Mouse (Mus musculus): ENCODE results near the gene Mov10l1.

Mov10l1 gene

DNA sequence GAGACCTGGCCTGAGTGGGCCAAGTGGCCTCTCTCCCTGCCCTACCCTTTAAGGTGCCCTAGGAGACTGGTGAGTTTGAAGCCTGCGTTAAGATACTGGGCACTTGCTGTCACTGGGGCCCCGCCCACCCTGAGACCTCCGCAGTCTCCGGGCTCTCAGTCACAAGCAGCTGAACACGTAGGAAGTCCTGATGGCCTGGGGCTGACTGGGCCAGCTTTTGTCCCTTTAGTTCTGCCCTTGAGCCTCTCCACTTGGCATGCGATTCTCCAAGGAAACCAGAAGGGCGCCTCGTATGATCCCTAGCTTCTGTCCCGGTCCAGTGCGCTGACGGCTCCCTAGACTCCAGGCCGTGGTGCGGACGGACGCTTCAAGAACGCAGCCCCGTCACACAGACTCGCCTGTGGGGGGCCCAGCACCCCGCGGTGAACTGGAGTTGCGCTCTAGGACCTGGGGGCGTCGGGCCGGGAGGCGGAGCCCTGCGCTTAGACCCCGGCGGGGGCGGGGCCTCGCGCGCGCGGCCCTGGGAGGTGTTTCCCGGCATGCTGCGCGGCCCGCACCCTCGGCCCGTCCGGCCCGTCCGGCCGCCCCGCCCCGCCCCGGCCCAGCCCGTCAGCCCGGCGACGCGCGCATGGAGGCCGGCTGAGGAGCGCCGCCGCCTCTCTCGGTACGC lies 92.9 kb downstream of the Mov10l1 start:
- DNase-seq, result peak; percentile 90

GRCm38 (mm10) chr15:89076156-89076731 lies 93.5 kb downstream of the Mov10l1 start:
- DNase-seq, result peak; percentile 36

GRCm38 (mm10) chr15:89078208-89078836 lies 95.6 kb downstream of the Mov10l1 start:
- peak; percentile 83 for DNase-seq

DNA sequence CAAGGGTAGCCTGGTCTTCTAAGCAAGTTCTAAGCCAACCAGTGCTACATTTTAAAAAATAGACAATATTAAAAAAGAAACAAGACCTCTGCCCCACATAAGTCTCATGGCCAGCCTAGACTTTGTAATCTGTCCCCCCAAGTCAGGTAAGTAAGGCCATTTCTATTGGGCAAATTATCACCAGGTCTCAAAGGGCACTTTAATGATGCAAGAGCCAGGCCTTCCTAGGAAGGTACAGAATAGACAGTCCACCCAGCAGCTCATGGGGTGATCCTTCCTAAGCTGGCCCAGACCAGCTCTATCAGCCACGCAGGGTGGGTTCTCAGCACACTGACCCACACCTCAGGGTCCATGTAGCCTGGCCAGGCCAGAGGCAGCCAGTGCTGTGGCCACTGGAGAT lies 101.2 kb downstream of the Mov10l1 start:
- no peak for DNase-seq

DNA sequence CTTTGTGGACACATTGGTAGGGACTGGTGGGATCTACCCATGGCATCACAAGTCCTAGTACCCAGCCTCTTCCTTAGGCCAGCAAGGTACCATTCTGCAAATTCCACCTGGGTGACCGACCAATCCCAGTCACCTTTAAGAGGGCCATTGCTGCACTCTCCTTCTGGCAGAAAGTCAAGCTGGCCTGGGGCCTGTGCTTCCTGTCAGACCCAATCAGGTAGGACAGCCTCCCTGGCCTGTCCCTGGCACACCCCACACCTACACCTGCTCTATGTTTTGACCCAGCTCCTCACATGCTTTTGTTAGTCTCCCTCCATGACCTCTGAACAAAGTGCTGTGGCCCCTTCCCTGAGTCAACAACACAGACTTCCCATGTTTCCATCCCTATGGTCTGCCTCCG lies 102.1 kb downstream of the Mov10l1 start:
- DNase-seq, result no peak

DNA sequence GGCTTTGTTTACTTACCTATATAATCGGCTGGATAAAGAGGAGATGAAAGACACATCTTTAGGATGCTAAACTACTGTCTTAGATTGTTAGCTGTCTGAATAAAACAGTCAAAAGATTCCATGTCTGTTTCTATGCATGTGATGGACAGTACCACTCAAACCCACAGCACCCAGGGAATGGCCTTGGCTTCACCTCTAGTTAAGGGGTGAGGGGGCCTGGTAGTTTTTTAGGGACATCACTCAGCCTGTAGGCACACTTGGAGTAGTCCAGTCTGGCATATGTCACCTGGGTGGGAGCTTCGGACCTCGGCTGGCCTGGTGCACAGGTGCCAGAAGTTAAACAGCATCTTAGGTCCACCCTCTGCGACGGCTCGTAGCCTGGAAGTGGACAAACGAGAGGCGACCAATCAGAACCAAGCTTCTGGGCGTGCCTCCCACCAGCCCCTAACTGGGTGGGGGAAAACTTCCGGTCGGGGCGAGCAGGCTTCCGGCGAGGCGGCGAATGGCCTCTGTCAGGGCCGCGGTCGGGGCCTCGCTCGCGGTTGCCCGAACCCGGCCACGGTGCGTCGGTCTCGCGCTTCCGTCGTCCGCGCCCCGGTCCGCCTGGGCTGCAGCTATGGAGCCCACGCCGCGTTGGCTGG lies 106.0 kb downstream of the Mov10l1 start, which contains the start of gene Selenoo:
Gene Selenoo (plus strand): TSS at position 478 of the 641 bp plus-strand sequence.
- peak; percentile 94 for DNase-seq

- DNase-seq, result peak; percentile 22
These were observed 106.7 kb downstream of the Mov10l1 start for GRCm38 (mm10) chr15:89089248-89090051.

DNA sequence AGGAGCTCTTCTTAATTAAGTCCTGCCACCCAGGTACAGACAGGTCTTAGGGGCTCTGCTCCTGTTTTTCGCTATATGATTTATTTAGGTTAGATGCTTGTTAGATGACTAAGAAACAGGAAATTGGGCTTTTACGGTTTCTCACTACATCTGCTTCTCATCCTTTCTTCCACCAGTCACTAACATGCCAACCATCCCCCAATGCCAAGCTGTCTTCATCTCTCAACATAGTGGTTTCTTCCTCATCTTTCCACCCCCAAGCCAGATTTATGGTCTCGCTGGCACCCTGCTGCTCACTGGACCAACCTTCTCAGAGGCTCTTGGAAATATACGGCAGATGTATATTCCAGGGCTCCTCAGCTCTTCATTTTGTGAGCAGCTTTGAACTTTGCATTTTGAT lies 108.0 kb downstream of the Mov10l1 start:
- DNase-seq, result no peak

DNA sequence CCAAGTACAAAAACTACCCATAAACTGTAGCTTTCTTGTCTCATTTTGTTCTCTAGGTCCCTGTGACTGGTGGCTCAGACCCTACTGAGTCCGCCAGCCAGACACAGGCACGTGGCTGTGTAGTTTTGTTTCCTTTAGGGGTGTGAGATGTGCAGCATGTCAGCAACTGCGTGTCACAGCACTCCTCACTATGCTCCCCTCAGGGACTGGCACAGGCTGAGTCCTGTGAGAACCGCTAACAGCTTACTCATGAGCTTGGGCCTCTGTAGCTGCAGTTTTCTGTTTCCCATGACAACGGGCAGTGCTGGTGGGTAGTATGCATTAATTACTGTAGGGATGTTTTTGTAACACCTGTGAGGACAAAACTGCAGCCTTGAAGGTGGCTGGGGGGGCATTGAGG lies 109.5 kb downstream of the Mov10l1 start:
- DNase-seq, result no peak

DNA sequence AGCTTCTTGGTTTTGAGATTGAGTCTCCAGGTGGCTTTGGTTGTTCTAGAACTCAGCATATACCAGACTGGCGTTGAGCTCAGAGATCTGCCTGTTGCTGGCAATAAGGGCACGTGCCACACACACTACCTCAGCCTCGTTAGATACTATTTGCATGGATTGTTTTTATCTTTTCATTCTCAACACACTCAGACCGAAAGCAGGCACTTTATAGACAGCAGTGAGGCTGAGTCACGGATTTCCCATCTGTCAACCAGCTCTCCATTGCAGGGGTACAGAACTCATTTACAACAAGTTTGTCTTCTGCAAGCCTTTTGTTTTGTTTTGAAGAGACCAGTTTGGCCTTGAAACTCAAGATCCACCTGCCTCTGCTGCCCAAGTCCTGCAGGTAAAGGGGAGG lies 114.7 kb downstream of the Mov10l1 start:
- DNase-seq, result no peak

- no peak for DNase-seq
These were observed 115.9 kb downstream of the Mov10l1 start for GRCm38 (mm10) chr15:89098616-89099015.

DNA sequence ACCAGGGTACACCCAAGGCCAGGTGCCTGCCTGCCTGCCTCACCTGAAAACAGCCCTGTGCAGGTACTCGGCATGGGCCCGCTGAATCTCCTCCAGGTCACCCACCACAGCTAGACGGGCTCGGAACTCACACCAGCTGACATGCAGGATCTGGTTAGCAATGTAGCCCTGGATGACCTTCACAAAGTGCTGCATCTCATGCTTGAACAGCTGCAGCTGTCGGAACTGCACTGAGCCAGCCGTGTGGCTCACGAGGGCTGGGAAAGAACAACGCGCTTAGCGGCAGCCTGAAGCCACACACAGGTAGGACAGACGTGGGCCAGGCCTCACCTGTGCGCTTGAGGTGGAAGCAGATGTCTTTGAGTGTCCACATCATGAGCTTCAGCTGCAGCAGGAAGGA lies 118.1 kb downstream of the Mov10l1 start:
- DNase-seq, result no peak

DNA sequence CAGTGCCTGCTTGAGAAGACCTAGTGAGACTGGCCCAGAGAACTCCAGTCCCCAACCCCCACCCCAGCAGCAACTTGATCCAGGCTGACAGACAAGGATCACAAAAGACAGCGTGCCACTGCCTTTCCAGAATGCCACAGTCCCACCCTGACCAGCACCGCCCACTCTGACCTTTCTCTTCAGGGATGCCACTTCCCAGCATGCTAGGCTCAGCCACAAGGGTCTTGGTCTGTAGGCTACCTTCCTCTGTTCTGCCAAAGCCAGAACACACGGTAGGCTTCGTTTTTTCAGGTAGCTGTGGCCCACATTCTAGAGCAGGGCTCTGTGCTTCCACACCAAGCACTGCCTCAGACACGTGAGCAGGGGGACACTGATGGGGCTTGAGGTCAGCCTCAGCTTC lies 119.9 kb downstream of the Mov10l1 start:
- DNase-seq, result no peak

- DNase-seq, result no peak
These were observed 121.2 kb downstream of the Mov10l1 start for GRCm38 (mm10) chr15:89103921-89104320.

GRCm38 (mm10) chr15:89104425-89104824 lies 121.7 kb downstream of the Mov10l1 start:
- no peak for DNase-seq

Data from lung, postnatal 36 days (tissue).